Mouse (Mus musculus) lung, postnatal 0 days (tissue): ENCODE data around the gene Bcl2l12. TPM values are rescaled to one million over a fixed set of nuclear protein-coding genes. Genes with fewer than 3 reads are reported as not detected.
A peak's percentile ranks its signal among the peaks of the same experiment; 100 is the strongest.

Experiments
- ATAC-seq: fragments of 200-750 bp; cut with Nextera tagmentation; 2 replicates; pipeline ENCODE4 v1.8.0; 2017; ENCODE audit warnings: moderate library complexity
- DNase-seq: peaks from one replicate; pipeline ENCODE4 v3.0.0-alpha.2; 2016; ENCODE audit warnings: low spot score
- H3K27ac ChIP-seq: fragments of 300-500 bp; sonication (generic); 2 replicates; pipeline ENCODE4 v1.5.1; 2014; ENCODE audit warnings: antibody characterized with exemption, mild to moderate bottlenecking, low read length, mixed read lengths
- H3K27me3 ChIP-seq: fragments of 300-500 bp; sonication (generic); replicated peaks from 2 replicates; pipeline ENCODE4 v1.6.1; 2014; ENCODE audit warnings: low read length, mixed read lengths; ENCODE audit not compliant: insufficient read depth
- H3K36me3 ChIP-seq: fragments of 300-500 bp; sonication (generic); 2 replicates; pipeline ENCODE4 v1.6.1; 2014; ENCODE audit warnings: low read length, mixed read lengths; ENCODE audit not compliant: insufficient read depth
- H3K4me1 ChIP-seq: fragments of 300-500 bp; sonication (generic); 2 replicates; pipeline ENCODE4 v1.6.1; 2014; ENCODE audit warnings: antibody characterized with exemption, low read depth, low read length, mixed read lengths; ENCODE audit not compliant: insufficient read depth
- H3K4me2 ChIP-seq: fragments of 300-500 bp; sonication (generic); replicated peaks from 2 replicates; pipeline ENCODE4 v1.6.1; 2014; ENCODE audit warnings: low read depth, mild to moderate bottlenecking, low read length, moderate library complexity, mixed read lengths
- H3K4me3 ChIP-seq: fragments of 300-500 bp; sonication (generic); 2 replicates; pipeline ENCODE4 v1.5.1; 2014; ENCODE audit warnings: low read depth, low read length
- H3K9ac ChIP-seq: fragments of 300-500 bp; sonication (generic); replicated peaks from 2 replicates; pipeline ENCODE4 v1.6.1; 2014; ENCODE audit warnings: low read depth, mild to moderate bottlenecking
- H3K9me3 ChIP-seq: fragments of 300-500 bp; sonication (generic); 2 replicates; pipeline ENCODE4 v1.6.1; 2016; ENCODE audit warnings: low read length, mixed read lengths
- CTCF ChIP-seq: IDR thresholded peaks from 2 replicates; pipeline ENCODE4 v1.5.1; 2016; ENCODE audit warnings: antibody characterized with exemption, mild to moderate bottlenecking
- EP300 ChIP-seq: IDR thresholded peaks from 2 replicates; pipeline ENCODE4 v1.6.1; 2016; ENCODE audit warnings: antibody characterized with exemption, mild to moderate bottlenecking, control low read depth
- WGBS: fragments of 180-500 bp; shearing (Covaris S2); extraction: QIAGEN DNeasy Blood & Tissue Kit; methylation state at CpG from one replicate; pipeline ENCODE4 v1.1.7; 2014; 5-methylcytosine and 5-hydroxymethylcytosine counted together
- polyA plus RNA-seq: library from polyadenylated mRNA; unstranded; fragments of >200 nt; fragmentation: Nextera tagmentation; extraction: Ambion mirVana; gene quantifications from 2 replicates; pipeline ENCODE4 v1.2.1, GENCODE M21; 2015

The Bcl2l12 gene
- polyA plus RNA-seq, 1 experiment from 2014 or later, result 29.0 TPM

DNA sequence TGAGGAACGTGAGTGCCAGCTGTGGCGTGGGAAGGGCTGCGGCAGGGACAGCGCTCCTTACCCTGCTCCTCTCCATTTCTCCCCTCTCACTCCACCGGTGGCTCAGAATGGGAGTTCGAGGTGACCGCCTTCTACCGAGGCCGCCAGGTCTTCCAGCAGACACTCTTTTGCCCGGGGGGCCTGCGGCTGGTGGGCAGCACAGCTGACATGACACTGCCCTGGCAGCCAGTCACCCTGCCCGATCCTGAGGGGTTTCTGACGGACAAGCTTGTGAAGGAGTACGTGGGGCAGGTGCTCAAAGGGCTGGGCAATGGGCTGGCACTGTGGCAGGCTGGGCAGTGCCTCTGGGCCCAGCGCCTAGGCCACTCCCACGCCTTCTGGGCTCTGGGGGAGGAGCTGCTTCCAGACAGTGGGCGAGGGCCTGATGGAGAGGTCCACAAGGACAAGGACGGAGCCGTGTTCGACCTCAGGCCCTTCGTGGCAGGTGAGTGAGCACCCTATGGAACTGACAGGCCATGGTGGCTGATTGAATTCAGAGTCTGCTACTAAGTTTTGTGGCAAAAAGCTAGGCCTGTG, 2.1 kb upstream of the Bcl2l12 start:
- no peak overlapping the region for H3K9ac ChIP-seq
- TF ChIP-seq CTCF (no peak), EP300 (no peak)
- no peak for ATAC-seq

GRCm38 (mm10) chr7:44999753-45000152, 1.2 kb upstream of the Bcl2l12 start:
- peaks cover 10% of the 10 kb centered on the region for H3K4me1 ChIP-seq
- H3K4me2 ChIP-seq, result peak overlapping the region; percentile 25; the same call in 1 of the 2 replicates
- 52% methylated on average over 11 of the region's 11 CpGs for WGBS
- DNase-seq (peak; percentile 30), ATAC-seq (no peak)
- H3K9ac ChIP-seq, result no peak overlapping the region
- H3K36me3 ChIP-seq, result peaks cover 29% of the 10 kb centered on the region
- H3K27me3 ChIP-seq, result no peaks in the 10 kb centered on the region
- no peaks in the 10 kb centered on the region for H3K9me3 ChIP-seq
- H3K27ac ChIP-seq, result no peak overlapping the region
- no peak overlapping the region for H3K4me3 ChIP-seq
- TF ChIP-seq EP300, result no peak
- TF ChIP-seq CTCF, result no peak

More for the DNA sequence above, 2.1 kb upstream of the Bcl2l12 start:
- no peaks in the 10 kb centered on the region for H3K9me3 ChIP-seq
- 78% methylated on average over 21 of the region's 21 CpGs for WGBS
- peaks cover 10% of the 10 kb centered on the region for H3K4me1 ChIP-seq
- no peak overlapping the region for H3K4me3 ChIP-seq
- DNase-seq, result peak; percentile 19
- no peak overlapping the region for H3K27ac ChIP-seq
- peaks cover 35% of the 10 kb centered on the region for H3K36me3 ChIP-seq
- no peak overlapping the region for H3K4me2 ChIP-seq
- no peaks in the 10 kb centered on the region for H3K27me3 ChIP-seq

DNA sequence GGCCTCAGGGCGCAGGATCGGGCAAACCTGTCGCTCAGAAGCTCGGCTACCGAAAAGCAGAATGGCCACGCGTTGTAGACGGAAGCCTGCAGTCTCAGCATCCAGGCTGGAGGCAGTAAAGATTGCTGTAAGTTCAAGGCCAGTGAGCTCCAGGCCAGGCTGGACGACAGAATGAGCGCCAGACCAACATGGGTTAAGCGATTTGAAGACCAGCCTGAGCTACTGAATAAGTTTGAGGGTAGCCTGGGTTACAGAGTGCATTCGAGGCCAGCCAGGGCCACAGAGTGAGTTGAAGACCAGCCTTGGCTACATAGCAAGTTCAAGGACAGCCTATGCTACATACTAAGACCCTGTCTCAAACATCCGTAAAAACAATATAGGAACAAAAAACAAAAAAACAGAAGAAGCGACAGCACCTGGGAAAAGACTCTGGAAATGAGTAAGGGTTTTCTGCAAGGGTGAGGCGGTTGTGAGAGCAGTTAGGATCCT, 528 bp downstream of the Bcl2l12 start:
- peak overlapping the region; percentile 64 for H3K4me3 ChIP-seq
- H3K4me2 ChIP-seq, result peak overlapping the region; percentile 65
- no peaks in the 10 kb centered on the region for H3K27me3 ChIP-seq
- TF ChIP-seq EP300, result no peak
- no peak for TF ChIP-seq CTCF
- H3K4me1 ChIP-seq, result peaks cover 10% of the 10 kb centered on the region
- no peaks in the 10 kb centered on the region for H3K9me3 ChIP-seq
- DNase-seq (no peak), ATAC-seq (no peak)
- 1% methylated on average over 15 of the region's 15 CpGs for WGBS
- peaks cover 23% of the 10 kb centered on the region for H3K36me3 ChIP-seq
- H3K9ac ChIP-seq, result peak overlapping the region; percentile 61
- peak overlapping the region; percentile 87 for H3K27ac ChIP-seq

GRCm38 (mm10) chr7:44997231-44997939, 1.1 kb downstream of the Bcl2l12 start, which contains the start of gene Irf3:
Gene Irf3, plus strand, starts transcription at chr7:44997648.
- Histone ChIP-seq H3K36me3 (peaks cover 20% of the 10 kb centered on the region), H3K4me3 (peak within 1 kb of the TSS; percentile 64), H3K4me2 (peak within 1 kb of the TSS; percentile 65), H3K9ac (peak within 1 kb of the TSS; percentile 61), H3K9me3 (no peaks in the 10 kb centered on the region), H3K27ac (peak within 1 kb of the TSS; percentile 87), H3K27me3 (no peaks in the 10 kb centered on the region), H3K4me1 (peaks cover 10% of the 10 kb centered on the region)
- WGBS, result under 1% methylated on average over 43 of the region's 43 CpGs
- DNase-seq (peak; percentile 99), ATAC-seq (peak; percentile 96)
- TF ChIP-seq EP300 (no peak), CTCF (no peak)

GRCm38 (mm10) chr7:44996672-44997071, 1.8 kb downstream of the Bcl2l12 start:
- peak overlapping the region; percentile 61 for H3K9ac ChIP-seq
- no peaks in the 10 kb centered on the region for H3K9me3 ChIP-seq
- no peak for TF ChIP-seq CTCF
- no peak for TF ChIP-seq EP300
- H3K27me3 ChIP-seq, result no peaks in the 10 kb centered on the region
- peaks cover 18% of the 10 kb centered on the region for H3K36me3 ChIP-seq
- WGBS, result 10% methylated on average over 10 of the region's 10 CpGs
- peaks cover 10% of the 10 kb centered on the region for H3K4me1 ChIP-seq
- peak overlapping the region; percentile 65 for H3K4me2 ChIP-seq
- ATAC-seq, result no peak
- H3K4me3 ChIP-seq, result peak overlapping the region; percentile 64
- DNase-seq, result no peak
- H3K27ac ChIP-seq, result no peak overlapping the region

- Histone ChIP-seq H3K9me3 (no peaks in the 10 kb centered on the region), H3K27me3 (no peaks in the 10 kb centered on the region), H3K4me3 (peak overlapping the region; percentile 44), H3K4me2 (peak overlapping the region; percentile 65), H3K4me1 (no peaks in the 10 kb centered on the region; the same call in 1 of the 2 replicates), H3K27ac (peak overlapping the region; percentile 81), H3K36me3 (peaks cover 8% of the 10 kb centered on the region; the same call in 1 of the 2 replicates), H3K9ac (peak overlapping the region; percentile 43)
- TF ChIP-seq CTCF (peak; percentile 25; the same call in 1 of the 2 replicates), EP300 (no peak)
- peak; percentile 14 for ATAC-seq
- no peak for DNase-seq
- under 1% methylated on average over 29 of the region's 29 CpGs for WGBS
Measured at GRCm38 (mm10) chr7:44986879-44987718, 11.4 kb downstream of the Bcl2l12 start.
